Mouse (Mus musculus) large intestine, adult 2 months (tissue): ENCODE results near the gene Gm13283. TPM values are rescaled to one million over a fixed set of nuclear protein-coding genes. Genes with fewer than 3 reads are reported as not detected.

Experiments used
- polyA plus RNA-seq: library from polyadenylated mRNA; depleted of rRNA; stranded (reverse); fragments of >200 nt; gene quantifications from 2 replicates; pipeline ENCODE4 v1.2.3, GENCODE M21; 2012; rRNA removed

The Gm13283 gene
- polyA plus RNA-seq, 1 experiment: not detected

Other genes with a start within 250 kb of the Gm13283 start
- not detected in 2 replicates for gene Ifnb1, start 237.3 kb upstream of the Gm13283 start, polyA plus RNA-seq
- gene Ifna15, start 201.9 kb upstream of the Gm13283 start, polyA plus RNA-seq: not detected in 2 replicates
- not detected in 2 replicates for gene Ifna14, start 188.3 kb upstream of the Gm13283 start, polyA plus RNA-seq
- gene Ifna9, start 167.7 kb upstream of the Gm13283 start, polyA plus RNA-seq: not detected in 2 replicates
- gene Ifna12, start 156.7 kb upstream of the Gm13283 start, polyA plus RNA-seq: not detected in 2 replicates
- not detected in 2 replicates for gene C87499, start 125.7 kb upstream of the Gm13283 start, polyA plus RNA-seq
- not detected in 2 replicates for gene Ifna13, start 115.7 kb upstream of the Gm13283 start, polyA plus RNA-seq
- gene Ifna16, start 83.2 kb upstream of the Gm13283 start, polyA plus RNA-seq: not detected in 2 replicates
- gene Ifna2, start 76.2 kb upstream of the Gm13283 start, polyA plus RNA-seq: not detected in 2 replicates
- gene Ifnab, start 68.8 kb upstream of the Gm13283 start, polyA plus RNA-seq: not detected in 2 replicates
- 0.15 and 0.21 TPM in 2 replicates for gene Gm26566, start 38.3 kb upstream of the Gm13283 start, polyA plus RNA-seq
- 7.2 and 12.3 TPM in 2 replicates for gene Klhl9, start 37.7 kb upstream of the Gm13283 start, polyA plus RNA-seq
- gene Gm13271, start 5.3 kb upstream of the Gm13283 start, polyA plus RNA-seq: not detected in 2 replicates
- not detected in 2 replicates for gene Gm13290, start 13.7 kb downstream of the Gm13283 start, polyA plus RNA-seq
- not detected in 2 replicates for gene Gm13289, start 16.8 kb downstream of the Gm13283 start, polyA plus RNA-seq
- not detected in 2 replicates for gene Gm13272, start 19.7 kb downstream of the Gm13283 start, polyA plus RNA-seq
- gene Ifnz, start 22.0 kb downstream of the Gm13283 start, polyA plus RNA-seq: not detected in 2 replicates
- gene Gm13276, start 25.6 kb downstream of the Gm13283 start, polyA plus RNA-seq: not detected in 2 replicates
- not detected in 2 replicates for gene Gm13277, start 28.5 kb downstream of the Gm13283 start, polyA plus RNA-seq
- not detected in 2 replicates for gene Gm13278, start 31.4 kb downstream of the Gm13283 start, polyA plus RNA-seq
- not detected in 2 replicates for gene Gm13275, start 34.4 kb downstream of the Gm13283 start, polyA plus RNA-seq
- not detected in 2 replicates for gene Gm13279, start 37.3 kb downstream of the Gm13283 start, polyA plus RNA-seq
- gene Gm13285, start 39.5 kb downstream of the Gm13283 start, polyA plus RNA-seq: not detected in 2 replicates
- not detected in 2 replicates for gene Gm13287, start 43.1 kb downstream of the Gm13283 start, polyA plus RNA-seq
- not detected in 2 replicates for gene Gm13288, start 45.4 kb downstream of the Gm13283 start, polyA plus RNA-seq
- gene Ifna7, start 56.1 kb downstream of the Gm13283 start, polyA plus RNA-seq: not detected in 2 replicates
- not detected in 2 replicates for gene Ifna11, start 59.8 kb downstream of the Gm13283 start, polyA plus RNA-seq
- gene Ifna6, start 67.3 kb downstream of the Gm13283 start, polyA plus RNA-seq: not detected in 2 replicates
- gene Ifna5, start 75.4 kb downstream of the Gm13283 start, polyA plus RNA-seq: not detected in 2 replicates
- not detected in 2 replicates for gene Ifna4, start 81.7 kb downstream of the Gm13283 start, polyA plus RNA-seq
- not detected in 2 replicates for gene Ifna1, start 90.0 kb downstream of the Gm13283 start, polyA plus RNA-seq
- gene Ifne, start 120.1 kb downstream of the Gm13283 start, polyA plus RNA-seq: not detected in 2 replicates